Mouse (Mus musculus) neural tube, embryonic 14.5 days (tissue): ENCODE data around the gene Yipf1. TPM values are rescaled to one million over a fixed set of nuclear protein-coding genes. Genes with fewer than 3 reads are reported as not detected.

Source experiments
- ATAC-seq: fragments of 200-750 bp; cut with Nextera tagmentation; 2 replicates; pipeline ENCODE4 v1.8.0; 2017; ENCODE audit warnings: low read depth, mild to moderate bottlenecking, moderate TSS enrichment, moderate library complexity
- H3K27ac ChIP-seq: fragments of 300-500 bp; sonication (generic); 2 replicates; pipeline ENCODE4 v1.5.1; 2014; ENCODE audit warnings: low read depth, mild to moderate bottlenecking, control low read depth, low read length, moderate library complexity, mixed read lengths
- H3K27me3 ChIP-seq: fragments of 300-500 bp; sonication (generic); 2 replicates; pipeline ENCODE4 v1.6.1; 2014; ENCODE audit warnings: low read length; ENCODE audit not compliant: control insufficient read depth, insufficient read depth
- H3K36me3 ChIP-seq: fragments of 300-500 bp; sonication (generic); 2 replicates; pipeline ENCODE4 v1.6.1; 2014; ENCODE audit warnings: low read length, mixed read lengths; ENCODE audit not compliant: control insufficient read depth, insufficient read depth
- H3K4me1 ChIP-seq: fragments of 300-500 bp; sonication (generic); 2 replicates; pipeline ENCODE4 v1.6.1; 2014; ENCODE audit warnings: low read length; ENCODE audit not compliant: control insufficient read depth, insufficient read depth
- H3K4me2 ChIP-seq: fragments of 300-500 bp; sonication (generic); 2 replicates; pipeline ENCODE4 v1.6.1; 2014; ENCODE audit warnings: mild to moderate bottlenecking, low read depth, low read length, control low read depth
- H3K4me3 ChIP-seq: fragments of 300-500 bp; sonication (generic); 2 replicates; pipeline ENCODE4 v1.5.1; 2014; ENCODE audit warnings: low read depth, low read length, control low read depth, mixed read lengths
- H3K9ac ChIP-seq: fragments of 300-500 bp; sonication (generic); replicated peaks from 2 replicates; pipeline ENCODE4 v1.6.1; 2014; ENCODE audit warnings: low read depth, mild to moderate bottlenecking, control low read depth, low read length, mixed read lengths
- H3K9me3 ChIP-seq: fragments of 300-500 bp; sonication (generic); 2 replicates; pipeline ENCODE4 v1.6.1; 2016; ENCODE audit warnings: low read length; ENCODE audit not compliant: control insufficient read depth
- WGBS: fragments of 180-500 bp; shearing (Covaris S2); extraction: QIAGEN DNeasy Blood & Tissue Kit; methylation state at CpG from one replicate; pipeline ENCODE4 v1.1.7; 2014; 5-methylcytosine and 5-hydroxymethylcytosine counted together
- polyA plus RNA-seq: library from polyadenylated mRNA; unstranded; fragments of >200 nt; fragmentation: Nextera tagmentation; extraction: Ambion mirVana; gene quantifications from 2 replicates; pipeline ENCODE4 v1.2.1, GENCODE M21; 2014

Yipf1 gene
- polyA plus RNA-seq, 1 experiment from 2014 or later: 70.5 TPM

GRCm38 (mm10) chr4:107341354-107341753, 27.2 kb downstream of the Yipf1 start:
- Histone ChIP-seq H3K4me2 (no peak overlapping the region), H3K4me1 (no peaks in the 10 kb centered on the region), H3K27me3 (no peaks in the 10 kb centered on the region)

GRCm38 (mm10) chr4:107344612-107345011, 30.4 kb downstream of the Yipf1 start:
- no peaks in the 10 kb centered on the region for H3K27me3 ChIP-seq
- no peaks in the 10 kb centered on the region for H3K9me3 ChIP-seq
- no peak overlapping the region for H3K4me3 ChIP-seq
- H3K36me3 ChIP-seq: peaks cover 4% of the 10 kb centered on the region; the same call in 1 of the 2 replicates
- H3K4me1 ChIP-seq: peaks cover 10% of the 10 kb centered on the region
- H3K9ac ChIP-seq: no peak overlapping the region
- no peak overlapping the region for H3K4me2 ChIP-seq
- WGBS: 61% methylated on average over 7 of the region's 7 CpGs
- ATAC-seq: no peak
- H3K27ac ChIP-seq: no peak overlapping the region

More at GRCm38 (mm10) chr4:107341354-107341753, 27.2 kb downstream of the Yipf1 start:
- H3K9me3 ChIP-seq: no peaks in the 10 kb centered on the region
- no peak for ATAC-seq
- no peak overlapping the region for H3K4me3 ChIP-seq
- no peak overlapping the region for H3K27ac ChIP-seq
- peaks cover 4% of the 10 kb centered on the region; the same call in 1 of the 2 replicates for H3K36me3 ChIP-seq
- H3K9ac ChIP-seq: no peak overlapping the region
- WGBS: 43% methylated on average over 5 of the region's 5 CpGs

- H3K9me3 ChIP-seq: no peaks in the 10 kb centered on the region
- WGBS: 73% methylated on average over 6 of the region's 6 CpGs
- ATAC-seq: no peak
Measured at GRCm38 (mm10) chr4:107347221-107347620, 33.1 kb downstream of the Yipf1 start.

GRCm38 (mm10) chr4:107348529-107349310, 34.6 kb downstream of the Yipf1 start:
- Histone ChIP-seq H3K4me1 (peaks cover 14% of the 10 kb centered on the region), H3K36me3 (peaks cover 4% of the 10 kb centered on the region; the same call in 1 of the 2 replicates), H3K9ac (no peak overlapping the region), H3K9me3 (no peaks in the 10 kb centered on the region), H3K27me3 (no peaks in the 10 kb centered on the region), H3K27ac (peak overlapping the region; percentile 58), H3K4me3 (no peak overlapping the region), H3K4me2 (no peak overlapping the region)
- 54% methylated on average over 20 of the region's 20 CpGs for WGBS
- peak; percentile 38; the same call in 1 of the 2 replicates for ATAC-seq

More at GRCm38 (mm10) chr4:107347221-107347620, 33.1 kb downstream of the Yipf1 start:
- Histone ChIP-seq H3K4me2 (no peak overlapping the region), H3K27me3 (no peaks in the 10 kb centered on the region), H3K27ac (no peak overlapping the region), H3K4me3 (no peak overlapping the region), H3K4me1 (peaks cover 10% of the 10 kb centered on the region), H3K9ac (no peak overlapping the region), H3K36me3 (peaks cover 4% of the 10 kb centered on the region; the same call in 1 of the 2 replicates)

- 77% methylated on average over 8 of the region's 8 CpGs for WGBS
- H3K4me1 ChIP-seq: peaks cover 21% of the 10 kb centered on the region
- no peaks in the 10 kb centered on the region for H3K9me3 ChIP-seq
- peaks cover 4% of the 10 kb centered on the region; the same call in 1 of the 2 replicates for H3K36me3 ChIP-seq
- H3K9ac ChIP-seq: no peak overlapping the region
- H3K27me3 ChIP-seq: no peaks in the 10 kb centered on the region
- peak; percentile 60; the same call in 1 of the 2 replicates for ATAC-seq
- H3K4me2 ChIP-seq: no peak overlapping the region
- H3K4me3 ChIP-seq: no peak overlapping the region
- H3K27ac ChIP-seq: no peak overlapping the region
Measured at GRCm38 (mm10) chr4:107349311-107350008, 35.3 kb downstream of the Yipf1 start.

GRCm38 (mm10) chr4:107351368-107351767, 37.2 kb downstream of the Yipf1 start:
- Histone ChIP-seq H3K9ac (no peak overlapping the region), H3K4me2 (no peak overlapping the region), H3K9me3 (no peaks in the 10 kb centered on the region), H3K36me3 (no peaks in the 10 kb centered on the region), H3K4me3 (no peak overlapping the region), H3K27ac (no peak overlapping the region), H3K4me1 (peaks cover 24% of the 10 kb centered on the region), H3K27me3 (no peaks in the 10 kb centered on the region)
- ATAC-seq: no peak

- ATAC-seq: no peak; the same call in 1 of the 2 replicates
- 84% methylated on average over 3 of the region's 3 CpGs for WGBS
- no peak overlapping the region for H3K9ac ChIP-seq
- peak overlapping the region; percentile 72 for H3K27ac ChIP-seq
- no peaks in the 10 kb centered on the region for H3K27me3 ChIP-seq
- H3K4me1 ChIP-seq: peaks cover 19% of the 10 kb centered on the region
- H3K9me3 ChIP-seq: no peaks in the 10 kb centered on the region
- H3K4me3 ChIP-seq: no peak overlapping the region
- H3K36me3 ChIP-seq: no peaks in the 10 kb centered on the region
- no peak overlapping the region for H3K4me2 ChIP-seq
Measured at GRCm38 (mm10) chr4:107353612-107354011, 39.4 kb downstream of the Yipf1 start.

- Histone ChIP-seq H3K9ac (no peak overlapping the region), H3K27ac (peak overlapping the region; percentile 72), H3K9me3 (no peaks in the 10 kb centered on the region), H3K36me3 (no peaks in the 10 kb centered on the region), H3K4me1 (peaks cover 14% of the 10 kb centered on the region), H3K4me2 (no peak overlapping the region), H3K27me3 (no peaks in the 10 kb centered on the region), H3K4me3 (no peak overlapping the region)
- 50% methylated on average over 5 of the region's 5 CpGs for WGBS
- ATAC-seq: peak; percentile 39; the same call in 1 of the 2 replicates
Measured at GRCm38 (mm10) chr4:107354126-107354525, 40.0 kb downstream of the Yipf1 start.

- H3K27me3 ChIP-seq: no peaks in the 10 kb centered on the region
- ATAC-seq: peak; percentile 93
- no peak overlapping the region for H3K4me3 ChIP-seq
- H3K9ac ChIP-seq: no peak overlapping the region
- peaks cover 14% of the 10 kb centered on the region; the same call in 1 of the 2 replicates for H3K4me1 ChIP-seq
- peak overlapping the region; percentile 72 for H3K27ac ChIP-seq
- 5% methylated on average over 4 of the region's 4 CpGs for whole genome bisulfite sequencing
- no peak overlapping the region for H3K4me2 ChIP-seq
- no peaks in the 10 kb centered on the region for H3K9me3 ChIP-seq
- no peaks in the 10 kb centered on the region for H3K36me3 ChIP-seq
Measured at GRCm38 (mm10) chr4:107354543-107354942, 40.4 kb downstream of the Yipf1 start.
